In genomic region chr7:67373975-67374374, GRCm38 (mm10) we compare ENCODE assay signal across 8 mouse cellular contexts. TPM values are rescaled to one million over a fixed set of nuclear protein-coding genes. Genes with fewer than 3 reads are reported as not detected.
A peak's percentile ranks its signal among the peaks of the same experiment; 100 is the strongest.
DNase-seq lines count a peak whose midpoint lies in the region; ATAC-seq lines count a peak whose summit lies in the region.

No protein-coding gene starts in this region.

- WGBS in forebrain, embryonic 10.5 days, result 45% methylated on average over 5 of the region's 5 CpGs

- peak overlapping the region; percentile 87; the same call in 1 of the 2 replicates for H3K4me3 ChIP-seq in forebrain, embryonic 10.5 days

- H3K27me3 ChIP-seq in forebrain, embryonic 10.5 days (ENCODE audit: poor library complexity, severe bottlenecking), result no peaks in the 10 kb centered on the region; the same call in 1 of the 2 replicates

- H3K36me3 ChIP-seq in forebrain, embryonic 10.5 days (replicated peaks), result no peaks in the 10 kb centered on the region

- no peaks in the 10 kb centered on the region for H3K9me3 ChIP-seq in forebrain, embryonic 10.5 days

- DNase-seq in spleen, postnatal 4 days (ENCODE audit: low spot score in 2 of 2), result peak; percentile 15 to 64
- no peak for DNase-seq in spleen, adult 12 weeks (ENCODE audit: low spot score)
- no peak for DNase-seq in forebrain, embryonic 10.5 days (ENCODE audit: extremely low spot score, low spot score)
- DNase-seq in heart, postnatal 4 days, result peak; percentile 51
- peak; percentile 21 for DNase-seq in layer of hippocampus, adult 9-10 months (ENCODE audit: low spot score)
- peak; percentile 53 for DNase-seq in testis, postnatal 10 days (ENCODE audit: low spot score)
- DNase-seq in right cerebral cortex, postnatal 14 days, result no peak

- H3K4me1 ChIP-seq in forebrain, embryonic 10.5 days, result peaks cover 25% of the 10 kb centered on the region

- peak; percentile 56 for ATAC-seq in megakaryocyte progenitor cell, adult 5-6 weeks (replicated peaks; ENCODE audit: poor library complexity)

- peak overlapping the region; percentile 98 for H3K27ac ChIP-seq in forebrain, embryonic 10.5 days

RNA-seq across cellular contexts. Expression of gene Mef2a, which starts 1.3 kb away (rescaled TPM):
- 22.4 and 23.2 TPM in 2 replicates for polyA plus RNA-seq in forebrain, embryonic 10.5 days (2016; fragmentation: Nextera tagmentation; extraction: Ambion mirVana)
- total RNA-seq in heart, postnatal 4 days (2021), result 100 to 1,000 TPM; 250 to 257 TPM
- total RNA-seq in megakaryocyte progenitor cell, adult 5-6 weeks (2015), result 36.4 and 43.9 TPM in 2 replicates
- 15.0 and 18.4 TPM in 2 replicates for total RNA-seq in megakaryocyte progenitor cell, adult 5-6 weeks (2017)

Comparison
In these comparisons a context has a peak if more than half of its experiments do, and no peak if none do; other contexts are left out.
1. DNase-seq: peak in spleen, postnatal 4 days (2 of 2), heart, postnatal 4 days (single experiment), layer of hippocampus, adult 9-10 months (single experiment) and testis, postnatal 10 days (single experiment); none in spleen, adult 12 weeks (single experiment), forebrain, embryonic 10.5 days (single experiment) and right cerebral cortex, postnatal 14 days (single experiment).
2. RNA of gene Mef2a, which starts 1.3 kb away (total RNA-seq): 250 to 257 TPM in heart, postnatal 4 days; 15.0 to 43.9 TPM in megakaryocyte progenitor cell, adult 5-6 weeks; every median in the first group is over 4 times any median in the second.